Mouse (Mus musculus): ENCODE results near the gene Smoc1.

DNA sequence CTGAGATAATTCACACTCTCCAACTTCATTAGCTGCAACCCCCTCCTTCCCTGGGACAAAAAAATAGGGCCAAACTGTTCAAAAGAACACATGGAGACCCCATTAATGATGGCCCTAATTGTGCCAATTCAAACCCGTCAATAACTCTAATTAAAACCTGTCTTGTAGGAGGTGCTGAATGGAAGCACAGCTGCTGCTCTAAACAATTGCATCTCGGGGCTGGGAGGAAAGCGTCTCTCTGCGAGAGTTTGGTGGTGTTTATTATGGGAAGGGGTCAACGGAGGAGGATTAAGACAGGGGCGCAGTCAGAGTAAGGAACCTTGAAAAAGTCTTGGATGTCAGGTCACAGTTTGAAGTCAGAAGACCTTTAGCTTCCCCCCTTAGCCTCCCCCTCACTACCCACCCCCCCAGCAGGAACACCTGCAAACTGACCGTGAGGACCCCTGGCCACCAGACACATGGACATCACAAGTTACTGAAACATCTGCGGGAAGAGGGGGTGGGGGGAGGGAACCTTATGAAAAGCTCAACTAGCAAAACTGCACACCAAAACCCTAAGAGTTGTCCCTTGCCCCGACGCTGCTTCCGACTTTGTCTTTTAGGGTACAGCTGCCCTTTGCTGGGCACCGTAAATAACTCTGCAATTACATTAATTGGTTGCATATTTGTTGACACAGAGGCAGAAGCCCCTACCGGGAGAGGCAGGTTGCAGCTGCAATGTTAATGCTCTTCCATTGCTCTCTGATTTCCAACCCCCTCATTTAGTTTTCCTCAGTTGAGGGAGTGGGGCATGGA lies 23.6 kb upstream of the Smoc1 start:
- TF ChIP-seq EP300 (IDR thresholded peaks at IDR 0.05; ENCODE audit: insufficient read depth, low read depth, low read length) (no peak), POLR2A (IDR thresholded peaks at IDR 0.05; ENCODE audit: insufficient read depth, low read depth, low read length) (no peak), CTCF (IDR thresholded peaks at IDR 0.05) (no peak)
